Mouse (Mus musculus) retina, embryonic 14.5 days (tissue): ENCODE results near the gene Grm4.

Experiments used
- DNase-seq: peaks from one replicate; pipeline ENCODE4 v3.0.0-alpha.2; 2015; ENCODE audit warnings: low spot score

Gene Grm4

GRCm38 (mm10) chr17:27488173-27488823 is 32.9 kb downstream of the Grm4 start:
- DNase-seq: no peak

GRCm38 (mm10) chr17:27485940-27486339 is 35.3 kb downstream of the Grm4 start:
- DNase-seq: no peak

- DNase-seq: no peak
These were observed 37.6 kb downstream of the Grm4 start for GRCm38 (mm10) chr17:27483571-27483970.

- peak; percentile 19 for DNase-seq
These were observed 40.8 kb downstream of the Grm4 start for GRCm38 (mm10) chr17:27480143-27481103.

- no peak for DNase-seq
These were observed 45.6 kb downstream of the Grm4 start for GRCm38 (mm10) chr17:27475650-27476049.

- peak; percentile 67 for DNase-seq
These were observed 54.6 kb downstream of the Grm4 start for GRCm38 (mm10) chr17:27466620-27467019.

GRCm38 (mm10) chr17:27465924-27466323 is 55.3 kb downstream of the Grm4 start:
- no peak for DNase-seq

GRCm38 (mm10) chr17:27464327-27464962 is 56.8 kb downstream of the Grm4 start:
- no peak for DNase-seq

GRCm38 (mm10) chr17:27459979-27460378 is 61.2 kb downstream of the Grm4 start:
- no peak for DNase-seq

GRCm38 (mm10) chr17:27459241-27459640 is 62.0 kb downstream of the Grm4 start:
- DNase-seq: no peak

GRCm38 (mm10) chr17:27457863-27458494 is 63.2 kb downstream of the Grm4 start:
- no peak for DNase-seq

GRCm38 (mm10) chr17:27457038-27457577 is 64.1 kb downstream of the Grm4 start:
- DNase-seq: no peak

GRCm38 (mm10) chr17:27456364-27456763 is 64.8 kb downstream of the Grm4 start:
- peak; percentile 40 for DNase-seq

GRCm38 (mm10) chr17:27455012-27455784 is 66.0 kb downstream of the Grm4 start:
- DNase-seq: no peak

GRCm38 (mm10) chr17:27454396-27454795 is 66.8 kb downstream of the Grm4 start:
- no peak for DNase-seq

- no peak for DNase-seq
These were observed 68.2 kb downstream of the Grm4 start for GRCm38 (mm10) chr17:27453045-27453444.

GRCm38 (mm10) chr17:27451787-27452186 is 69.4 kb downstream of the Grm4 start:
- peak; percentile 46 for DNase-seq

GRCm38 (mm10) chr17:27451216-27451615 is 70.0 kb downstream of the Grm4 start:
- DNase-seq: no peak

GRCm38 (mm10) chr17:27449757-27450330 is 71.4 kb downstream of the Grm4 start:
- no peak for DNase-seq

- DNase-seq: peak; percentile 45
These were observed 72.5 kb downstream of the Grm4 start for GRCm38 (mm10) chr17:27448749-27449148.
